Mouse (Mus musculus) C2C12 (cell line): ENCODE measurements around the gene Ccl4. TPM values are rescaled to one million over a fixed set of nuclear protein-coding genes. Genes with fewer than 3 reads are reported as not detected.

Source experiments
- H3K27me3 ChIP-seq: one replicate; pipeline ENCODE4 v1.6.1; 2011; ENCODE audit not compliant: control insufficient read depth, insufficient read depth, insufficient read length
- H3K36me3 ChIP-seq: one replicate; pipeline ENCODE4 v1.6.1; 2011; ENCODE audit not compliant: control insufficient read depth, insufficient read depth
- H3K4me3 ChIP-seq: one replicate; pipeline ENCODE4 v1.5.1; 2011; ENCODE audit warnings: mild to moderate bottlenecking, control low read depth; ENCODE audit not compliant: poor library complexity, insufficient read depth, severe bottlenecking
- H3K79me2 ChIP-seq: one replicate; pipeline ENCODE4 v1.6.1; 2011; ENCODE audit not compliant: control insufficient read depth, insufficient read depth
- H3K79me3 ChIP-seq: one replicate; pipeline ENCODE4 v1.6.1; 2011; ENCODE audit warnings: low read depth, control low read depth
- H3ac ChIP-seq: one replicate; pipeline ENCODE3; 2011; ENCODE audit warnings: low read depth; ENCODE audit not compliant: control insufficient read depth, insufficient read length
- CEBPB ChIP-seq: IDR thresholded peaks from one replicate; pipeline ENCODE4 v1.6.1; 2011; ENCODE audit warnings: low read depth, mild to moderate bottlenecking, control low read depth, moderate library complexity
- CTCF ChIP-seq: IDR thresholded peaks from one replicate; pipeline ENCODE4 v1.5.1; 2011; ENCODE audit not compliant: control insufficient read depth, insufficient read depth, insufficient read length
- FOSL1 ChIP-seq: IDR thresholded peaks from one replicate; pipeline ENCODE4 v1.8.0; 2011; ENCODE audit warnings: mild to moderate bottlenecking, low read length; ENCODE audit not compliant: poor library complexity, insufficient read depth, severe bottlenecking
- MAX ChIP-seq: IDR thresholded peaks from one replicate; pipeline ENCODE4 v1.6.1; 2011; ENCODE audit warnings: mild to moderate bottlenecking, control low read depth
- MYOD1 ChIP-seq: IDR thresholded peaks from one replicate; pipeline ENCODE4 v1.6.1; 2011; ENCODE audit warnings: low read depth; ENCODE audit not compliant: control insufficient read depth, insufficient read length
- MYOG ChIP-seq: IDR thresholded peaks from one replicate; pipeline ENCODE4 v1.6.1; 2011; ENCODE audit not compliant: control insufficient read depth, insufficient read length; ENCODE audit errors: extremely low read depth
- USF1 ChIP-seq: IDR thresholded peaks from one replicate; pipeline ENCODE4 v1.6.1; 2011; ENCODE audit warnings: low read depth, mild to moderate bottlenecking, control low read depth, moderate library complexity
- polyA plus RNA-seq: library from polyadenylated mRNA; unstranded; fragments of >200 nt; fragmentation: generic; extraction: Trizol; gene quantifications from one replicate; pipeline ENCODE4 v1.2.1, GENCODE M21; 2012; ENCODE audit warnings: missing spikeins

Gene Ccl4
- polyA plus RNA-seq, 1 experiment = not detected

DNA sequence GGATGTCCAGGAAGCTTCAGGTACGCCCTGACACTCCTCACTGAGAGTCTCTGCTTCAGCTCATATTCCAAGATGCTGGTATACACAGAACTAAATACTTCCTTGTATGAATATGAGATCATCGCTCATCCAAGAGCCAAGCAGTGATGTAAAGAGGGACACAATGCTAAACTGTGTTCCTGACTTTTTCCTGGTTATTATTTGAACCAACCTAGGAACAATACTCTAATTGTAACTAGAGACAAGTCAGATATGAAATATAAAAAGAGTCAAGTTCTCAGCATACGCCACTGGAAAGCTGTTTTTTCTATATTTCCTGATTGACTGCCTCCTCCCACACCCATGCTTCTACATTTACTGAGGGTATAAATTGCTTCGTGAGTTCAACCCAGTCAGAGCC lies 46.3 kb downstream of the Ccl4 start, which contains the start of gene Wfdc18:
Wfdc18 (plus strand) TSS at position 301 of the 400 bp plus-strand sequence.
- H3K36me3 ChIP-seq = no peaks in the 10 kb centered on the region
- H3K79me3 ChIP-seq = no peaks in the 10 kb centered on the region
- no peaks in the 10 kb centered on the region for H3K79me2 ChIP-seq
- no peak within 1 kb of the TSS for H3K4me3 ChIP-seq
- H3K27me3 ChIP-seq = peaks cover 9% of the 10 kb centered on the region
- H3ac ChIP-seq = no peak within 1 kb of the TSS
- TF ChIP-seq CTCF (no peak), USF1 (no peak)

DNA sequence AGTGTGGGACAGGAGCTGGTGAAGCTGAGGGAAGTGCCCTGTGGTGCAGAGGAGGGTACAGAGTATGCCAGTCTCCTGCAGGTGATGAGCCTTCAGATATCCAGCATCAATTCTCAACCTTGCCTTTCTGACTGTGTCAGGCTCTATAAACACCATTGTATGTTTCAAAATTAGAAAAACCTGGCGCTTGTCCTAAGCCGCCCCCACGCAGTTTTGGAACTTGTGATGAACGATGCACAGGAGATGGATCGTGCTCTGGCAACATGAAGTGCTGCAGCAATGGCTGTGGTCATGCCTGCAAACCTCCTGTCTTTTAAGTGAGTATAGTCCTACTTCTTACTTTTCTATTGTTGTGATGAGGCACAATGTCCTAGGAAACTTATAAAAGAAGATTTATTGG lies 47.3 kb downstream of the Ccl4 start:
- Histone ChIP-seq H3ac (no peak overlapping the region), H3K27me3 (peaks cover 9% of the 10 kb centered on the region), H3K79me3 (no peaks in the 10 kb centered on the region), H3K4me3 (no peak overlapping the region), H3K36me3 (no peaks in the 10 kb centered on the region), H3K79me2 (no peaks in the 10 kb centered on the region)
- TF ChIP-seq USF1 = no peak
- TF ChIP-seq MYOG = no peak

DNA sequence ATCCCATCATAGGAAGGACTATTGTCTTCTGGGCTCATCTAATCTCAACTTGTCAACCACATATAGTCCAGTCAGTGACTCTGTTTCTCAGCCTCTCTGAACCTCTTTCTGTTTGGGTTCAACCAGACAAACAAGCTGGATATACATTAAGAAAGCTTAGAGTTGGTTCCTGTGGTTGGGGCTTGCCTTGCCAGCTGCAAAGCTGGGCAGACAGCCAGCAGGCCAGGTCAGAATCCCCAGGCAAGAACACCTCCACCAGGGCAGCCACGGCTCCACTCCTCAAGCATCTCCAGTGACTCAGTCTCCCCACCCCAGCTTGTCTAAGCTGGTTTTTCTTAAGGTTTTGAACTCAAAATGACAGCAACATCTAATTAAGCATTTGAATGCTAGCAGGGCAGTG lies 50.3 kb downstream of the Ccl4 start:
- Histone ChIP-seq H3K79me2 (no peaks in the 10 kb centered on the region), H3K27me3 (peaks cover 4% of the 10 kb centered on the region)
- TF ChIP-seq MAX (no peak), CEBPB (no peak), MYOG (no peak), FOSL1 (no peak), MYOD1 (no peak)

DNA sequence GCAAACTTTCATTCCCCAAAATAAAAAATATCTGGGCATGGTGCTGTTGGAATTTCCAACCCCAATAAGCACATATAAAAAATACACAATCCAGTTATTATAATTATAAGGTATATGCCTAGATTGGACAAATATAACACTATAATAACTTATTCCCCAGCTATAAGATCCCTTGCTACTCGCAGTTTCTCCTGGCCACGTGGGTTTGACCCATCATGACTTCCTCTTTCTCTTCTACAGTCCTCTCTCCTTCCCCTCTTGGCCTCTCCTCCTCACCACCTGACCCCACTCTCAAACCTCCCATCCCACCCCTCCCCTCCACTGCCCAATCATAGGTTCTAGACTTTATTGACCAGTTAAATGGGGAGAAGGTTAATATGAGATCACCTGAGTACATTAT lies 51.5 kb downstream of the Ccl4 start:
- Histone ChIP-seq H3K79me2 (no peaks in the 10 kb centered on the region), H3K36me3 (no peaks in the 10 kb centered on the region), H3K27me3 (peaks cover 4% of the 10 kb centered on the region), H3K79me3 (no peaks in the 10 kb centered on the region), H3ac (no peak overlapping the region), H3K4me3 (no peak overlapping the region)
- TF ChIP-seq CEBPB = no peak
- no peak for TF ChIP-seq MYOG
- no peak for TF ChIP-seq MAX
- no peak for TF ChIP-seq CTCF
- no peak for TF ChIP-seq MYOD1
- no peak for TF ChIP-seq FOSL1

More for the DNA sequence above, 50.3 kb downstream of the Ccl4 start:
- Histone ChIP-seq H3K79me3 (no peaks in the 10 kb centered on the region), H3K36me3 (no peaks in the 10 kb centered on the region), H3ac (no peak overlapping the region), H3K4me3 (no peak overlapping the region)

Other genes with a start within 250 kb of the Ccl4 start
- not detected for gene Gas2l2, start 233.1 kb upstream of the Ccl4 start, polyA plus RNA-seq
- gene 1700020L24Rik, start 224.9 kb upstream of the Ccl4 start, polyA plus RNA-seq = 1.5 TPM
- 2.3 TPM for gene Mmp28, start 199.5 kb upstream of the Ccl4 start, polyA plus RNA-seq
- 44.6 TPM for gene Taf15, start 189.5 kb upstream of the Ccl4 start, polyA plus RNA-seq
- not detected for gene Heatr9, start 140.4 kb upstream of the Ccl4 start, polyA plus RNA-seq
- 0.13 TPM for gene Ccl5, start 132.1 kb upstream of the Ccl4 start, polyA plus RNA-seq
- 2.5 TPM for gene Ccl9, start 83.9 kb upstream of the Ccl4 start, polyA plus RNA-seq
- not detected for gene Ccl6, start 69.5 kb upstream of the Ccl4 start, polyA plus RNA-seq
- gene Rpl9-ps1, start 17.0 kb upstream of the Ccl4 start, polyA plus RNA-seq = not detected
- not detected for gene Ccl3, start 13.2 kb upstream of the Ccl4 start, polyA plus RNA-seq
- not detected for gene Wfdc17, start 41.4 kb downstream of the Ccl4 start, polyA plus RNA-seq
- gene Wfdc18, start 46.4 kb downstream of the Ccl4 start, polyA plus RNA-seq = not detected
- not detected for gene Wfdc21, start 84.4 kb downstream of the Ccl4 start, polyA plus RNA-seq
- 10.2 TPM for gene Heatr6, start 91.1 kb downstream of the Ccl4 start, polyA plus RNA-seq
- gene Hnf1b, start 187.5 kb downstream of the Ccl4 start, polyA plus RNA-seq = not detected